In genomic region chr5:84153095-84153494, GRCm38 (mm10) we compare ENCODE assay signal across 12 mouse cellular contexts.
DNase-seq lines count a peak whose midpoint lies in the region; ATAC-seq and TF ChIP-seq lines count a peak whose summit lies in the region.
"Had no signal": no experiment of that assay in that cellular context is flagged by ENCODE, and none has a peak within 500 bp of the region (broad histone marks: within the 10 kb centered on the region; RNA-seq: fewer than 3 reads in every experiment).

No protein-coding gene starts in this region.

- no peak overlapping the region for H3K4me3 ChIP-seq in forebrain, embryonic 12.5 days (replicated peaks)
- no peak overlapping the region for H3K4me3 ChIP-seq in layer of hippocampus, adult 2 months
- H3K4me3 ChIP-seq in neural tube, embryonic 14.5 days (ENCODE audit: low read depth, low read length): no peak overlapping the region
- H3K4me3 ChIP-seq: intestine, embryonic 15.5 days; limb, embryonic 12.5 days had no signal

- H3K27me3 ChIP-seq in forebrain, embryonic 12.5 days: no peaks in the 10 kb centered on the region
- H3K27me3 ChIP-seq in neural tube, embryonic 14.5 days (ENCODE audit: control insufficient read depth, insufficient read depth, low read length): no peaks in the 10 kb centered on the region
- H3K27me3 ChIP-seq: intestine, embryonic 15.5 days; limb, embryonic 12.5 days had no signal

- no peak overlapping the region for H3K9ac ChIP-seq in forebrain, embryonic 12.5 days
- H3K9ac ChIP-seq in neural tube, embryonic 14.5 days (replicated peaks; ENCODE audit: low read depth, low read length): no peak overlapping the region
- H3K9ac ChIP-seq: intestine, embryonic 15.5 days; limb, embryonic 12.5 days had no signal

- H3K4me1 ChIP-seq in forebrain, embryonic 12.5 days: no peaks in the 10 kb centered on the region
- no peaks in the 10 kb centered on the region for H3K4me1 ChIP-seq in neural tube, embryonic 14.5 days (ENCODE audit: control insufficient read depth, insufficient read depth, low read length)
- H3K4me1 ChIP-seq: intestine, embryonic 15.5 days; limb, embryonic 12.5 days had no signal

- intact Hi-C loops in heart, postnatal 14 days (cut with DNase I): no loop called here

- no peak for TF ChIP-seq CTCF in layer of hippocampus, adult 2 months (conservative IDR thresholded peaks at IDR 0.05)

- 47% methylated on average over 2 of the region's 2 CpGs for WGBS in forebrain, embryonic 12.5 days
- 39% methylated on average over 2 of the region's 2 CpGs for WGBS in neural tube, embryonic 14.5 days

- H3K36me3 ChIP-seq in forebrain, embryonic 12.5 days (replicated peaks): no peaks in the 10 kb centered on the region
- H3K36me3 ChIP-seq in neural tube, embryonic 14.5 days (ENCODE audit: control insufficient read depth, insufficient read depth, low read length): no peaks in the 10 kb centered on the region
- H3K36me3 ChIP-seq: intestine, embryonic 15.5 days; limb, embryonic 12.5 days had no signal

- no peak overlapping the region for H3K27ac ChIP-seq in forebrain, embryonic 12.5 days
- no peak overlapping the region for H3K27ac ChIP-seq in layer of hippocampus, adult 2 months
- H3K27ac ChIP-seq in neural tube, embryonic 14.5 days (ENCODE audit: low read depth, low read length): no peak overlapping the region
- H3K27ac ChIP-seq: intestine, embryonic 15.5 days; limb, embryonic 12.5 days had no signal

- peak; percentile 67 to 72 for DNase-seq in cerebellum, postnatal 14 days
- DNase-seq in cerebellum, adult 8-10 months: no peak
- DNase-seq in layer of hippocampus, adult 2 months (ENCODE audit: low spot score in 2 of 2): peak; percentile 38 to 66
- DNase-seq in heart, postnatal 14 days: no peak
- no peak for DNase-seq in ovary, adult 18-20 months (ENCODE audit: low spot score)
- no peak for DNase-seq in spleen, postnatal 10 days (ENCODE audit: low spot score in 2 of 2)
- DNase-seq: B cell, adult 2 months; spleen, adult 18-20 months had no signal

- no peaks in the 10 kb centered on the region for H3K9me3 ChIP-seq in forebrain, embryonic 12.5 days
- H3K9me3 ChIP-seq in neural tube, embryonic 14.5 days (ENCODE audit: control insufficient read depth, low read length): no peaks in the 10 kb centered on the region
- H3K9me3 ChIP-seq: intestine, embryonic 15.5 days; limb, embryonic 12.5 days had no signal

- peak; percentile 85; the same call in 1 of the 2 replicates for ATAC-seq in forebrain, embryonic 12.5 days (ENCODE audit: low FRiP score)
- ATAC-seq in neural tube, embryonic 14.5 days (ENCODE audit: low read depth): peak; percentile 88
- ATAC-seq: intestine, embryonic 15.5 days had no signal

- H3K4me2 ChIP-seq in forebrain, embryonic 12.5 days: no peak overlapping the region
- H3K4me2 ChIP-seq in neural tube, embryonic 14.5 days (ENCODE audit: low read depth, low read length): no peak overlapping the region
- H3K4me2 ChIP-seq: intestine, embryonic 15.5 days; limb, embryonic 12.5 days had no signal

Comparison
In these comparisons a context has a peak if more than half of its experiments do, and no peak if none do; other contexts are left out.
1. DNase-seq: peak in cerebellum, postnatal 14 days (2 of 2) and layer of hippocampus, adult 2 months (2 of 2); none in cerebellum, adult 8-10 months (single experiment), heart, postnatal 14 days (0 of 2), ovary, adult 18-20 months (single experiment) and spleen, postnatal 10 days (0 of 2).